Mouse (Mus musculus) neural tube, embryonic 14.5 days (tissue): ENCODE data around the gene Klhl9. TPM values are rescaled to one million over a fixed set of nuclear protein-coding genes. Genes with fewer than 3 reads are reported as not detected.
"Not testable (repeated sequence)": the region's sequence is repeated elsewhere in the genome, so short reads cannot be mapped to it uniquely, and the experiment has no call there.

Experiments used
- ATAC-seq: fragments of 200-750 bp; cut with Nextera tagmentation; 2 replicates; pipeline ENCODE4 v1.8.0; 2017; ENCODE audit warnings: low read depth, mild to moderate bottlenecking, moderate TSS enrichment, moderate library complexity
- H3K27ac ChIP-seq: fragments of 300-500 bp; sonication (generic); 2 replicates; pipeline ENCODE4 v1.5.1; 2014; ENCODE audit warnings: low read depth, mild to moderate bottlenecking, control low read depth, low read length, moderate library complexity, mixed read lengths
- H3K27me3 ChIP-seq: fragments of 300-500 bp; sonication (generic); 2 replicates; pipeline ENCODE4 v1.6.1; 2014; ENCODE audit warnings: low read length; ENCODE audit not compliant: control insufficient read depth, insufficient read depth
- H3K36me3 ChIP-seq: fragments of 300-500 bp; sonication (generic); 2 replicates; pipeline ENCODE4 v1.6.1; 2014; ENCODE audit warnings: low read length, mixed read lengths; ENCODE audit not compliant: control insufficient read depth, insufficient read depth
- H3K4me1 ChIP-seq: fragments of 300-500 bp; sonication (generic); 2 replicates; pipeline ENCODE4 v1.6.1; 2014; ENCODE audit warnings: low read length; ENCODE audit not compliant: control insufficient read depth, insufficient read depth
- H3K4me2 ChIP-seq: fragments of 300-500 bp; sonication (generic); 2 replicates; pipeline ENCODE4 v1.6.1; 2014; ENCODE audit warnings: mild to moderate bottlenecking, low read depth, low read length, control low read depth
- H3K4me3 ChIP-seq: fragments of 300-500 bp; sonication (generic); 2 replicates; pipeline ENCODE4 v1.5.1; 2014; ENCODE audit warnings: low read depth, low read length, control low read depth, mixed read lengths
- H3K9ac ChIP-seq: fragments of 300-500 bp; sonication (generic); replicated peaks from 2 replicates; pipeline ENCODE4 v1.6.1; 2014; ENCODE audit warnings: low read depth, mild to moderate bottlenecking, control low read depth, low read length, mixed read lengths
- H3K9me3 ChIP-seq: fragments of 300-500 bp; sonication (generic); 2 replicates; pipeline ENCODE4 v1.6.1; 2016; ENCODE audit warnings: low read length; ENCODE audit not compliant: control insufficient read depth
- WGBS: fragments of 180-500 bp; shearing (Covaris S2); extraction: QIAGEN DNeasy Blood & Tissue Kit; methylation state at CpG from one replicate; pipeline ENCODE4 v1.1.7; 2014; 5-methylcytosine and 5-hydroxymethylcytosine counted together
- polyA plus RNA-seq: library from polyadenylated mRNA; unstranded; fragments of >200 nt; fragmentation: Nextera tagmentation; extraction: Ambion mirVana; gene quantifications from 2 replicates; pipeline ENCODE4 v1.2.1, GENCODE M21; 2014

Klhl9 gene
- polyA plus RNA-seq, result 129 and 164 TPM in 2 replicates

- Histone ChIP-seq H3K36me3 (peaks cover 6% of the 10 kb centered on the region; the same call in 1 of the 2 replicates), H3K4me2 (peak within 1 kb of the TSS; percentile 86), H3K9me3 (no peaks in the 10 kb centered on the region), H3K9ac (peak within 1 kb of the TSS; percentile 98), H3K27me3 (no peaks in the 10 kb centered on the region), H3K27ac (peak within 1 kb of the TSS; percentile 99), H3K4me1 (peaks cover 25% of the 10 kb centered on the region), H3K4me3 (peak within 1 kb of the TSS; percentile 99)
- peak; percentile 97 for ATAC-seq
- under 1% methylated on average over 82 of the region's 82 CpGs for WGBS
Measured at GRCm38 (mm10) chr4:88721791-88722721, at the start of gene Klhl9, which contains the start of gene Gm26566. Gene Klhl9 (minus strand): TSS chr4:88722465. Gene Gm26566 (plus strand): TSS chr4:88721805.

- not testable (repeated sequence) for H3K36me3 ChIP-seq, H3K27ac ChIP-seq, H3K4me1 ChIP-seq, H3K9ac ChIP-seq, ATAC-seq, H3K27me3 ChIP-seq, H3K9me3 ChIP-seq
- Histone ChIP-seq H3K4me2 (peak overlapping the region; percentile 44), H3K4me3 (peak overlapping the region; percentile 20; the same call in 1 of the 2 replicates)
- WGBS, result 5% methylated on average over 20 of the region's 42 CpGs
Measured at GRCm38 (mm10) chr4:88763384-88764018, 41.2 kb upstream of the Klhl9 start.

- H3K4me1 ChIP-seq, ATAC-seq, H3K27ac ChIP-seq, H3K9ac ChIP-seq, H3K9me3 ChIP-seq, H3K27me3 ChIP-seq, H3K4me3 ChIP-seq, H3K4me2 ChIP-seq, H3K36me3 ChIP-seq: not testable (repeated sequence)
- 58% methylated on average over 7 of the region's 9 CpGs for WGBS
Measured at GRCm38 (mm10) chr4:88762341-88762740, 40.1 kb upstream of the Klhl9 start.

GRCm38 (mm10) chr4:88761776-88762175 is 39.5 kb upstream of the Klhl9 start:
- not testable (repeated sequence) for H3K27ac ChIP-seq, H3K4me2 ChIP-seq, H3K4me3 ChIP-seq, H3K27me3 ChIP-seq, H3K4me1 ChIP-seq, H3K9me3 ChIP-seq, H3K9ac ChIP-seq, ATAC-seq, H3K36me3 ChIP-seq
- 75% methylated on average over 6 of the region's 8 CpGs for WGBS

- not testable (repeated sequence) for ATAC-seq, H3K9me3 ChIP-seq, H3K9ac ChIP-seq, H3K36me3 ChIP-seq, H3K4me1 ChIP-seq, H3K27me3 ChIP-seq, H3K27ac ChIP-seq
- Histone ChIP-seq H3K4me3 (peak overlapping the region; percentile 20; the same call in 1 of the 2 replicates), H3K4me2 (peak overlapping the region; percentile 53)
- 0% methylated on average over 17 of the region's 28 CpGs for WGBS
Measured at GRCm38 (mm10) chr4:88760431-88760830, 38.2 kb upstream of the Klhl9 start.

GRCm38 (mm10) chr4:88759610-88760268 is 37.5 kb upstream of the Klhl9 start, which contains the start of gene Gm13283:
Gene Gm13283 (plus strand): TSS chr4:88760119.
- H3K27me3 ChIP-seq, ATAC-seq, H3K9me3 ChIP-seq, H3K4me1 ChIP-seq, H3K36me3 ChIP-seq, H3K9ac ChIP-seq, H3K27ac ChIP-seq: not testable (repeated sequence)
- Histone ChIP-seq H3K4me3 (peak within 1 kb of the TSS; percentile 20; the same call in 1 of the 2 replicates), H3K4me2 (peak within 1 kb of the TSS; percentile 53)
- WGBS, result 33% methylated on average over 10 of the region's 14 CpGs

- 96% methylated on average over 9 of the region's 9 CpGs for WGBS
- H3K4me2 ChIP-seq, ATAC-seq: not testable (repeated sequence)
Measured at GRCm38 (mm10) chr4:88758751-88759150, 36.5 kb upstream of the Klhl9 start.

GRCm38 (mm10) chr4:88757628-88758031 is 35.4 kb upstream of the Klhl9 start:
- peak; percentile 100 for ATAC-seq
- not testable (repeated sequence) for H3K36me3 ChIP-seq, H3K4me1 ChIP-seq, H3K9me3 ChIP-seq, H3K27ac ChIP-seq, H3K27me3 ChIP-seq
- H3K4me3 ChIP-seq, result peak overlapping the region; percentile 36
- under 1% methylated on average over 20 of the region's 21 CpGs for WGBS
- H3K9ac ChIP-seq, result peak overlapping the region; percentile 34; the same call in 1 of the 2 replicates
- peak overlapping the region; percentile 67 for H3K4me2 ChIP-seq

More at GRCm38 (mm10) chr4:88758751-88759150, 36.5 kb upstream of the Klhl9 start:
- H3K27ac ChIP-seq, H3K9me3 ChIP-seq, H3K36me3 ChIP-seq, H3K4me3 ChIP-seq, H3K9ac ChIP-seq, H3K4me1 ChIP-seq, H3K27me3 ChIP-seq: not testable (repeated sequence)
